Mouse (Mus musculus) embryonic facial prominence, embryonic 14.5 days (tissue): Measurements from ENCODE around the gene Pkd2l1. TPM values are rescaled to one million over a fixed set of nuclear protein-coding genes. Genes with fewer than 3 reads are reported as not detected.

Experiments
- ATAC-seq: fragments of 200-750 bp; cut with Nextera tagmentation; 2 replicates; pipeline ENCODE4 v1.8.0; 2017; ENCODE audit warnings: low read depth, moderate number of reproducible peaks, moderate TSS enrichment
- DNase-seq: peaks from one replicate; pipeline ENCODE4 v3.0.0-alpha.2; 2015; ENCODE audit warnings: low spot score
- H3K27ac ChIP-seq: fragments of 300-500 bp; sonication (generic); replicated peaks from 2 replicates; pipeline ENCODE4 v1.5.1; 2014; ENCODE audit warnings: low read depth, mild to moderate bottlenecking, low read length, moderate library complexity
- H3K27me3 ChIP-seq: fragments of 300-500 bp; sonication (generic); replicated peaks from 2 replicates; pipeline ENCODE4 v1.6.1; 2014; ENCODE audit warnings: low read length; ENCODE audit not compliant: control insufficient read depth, insufficient read depth
- H3K36me3 ChIP-seq: fragments of 300-500 bp; sonication (generic); 2 replicates; pipeline ENCODE4 v1.6.1; 2014; ENCODE audit warnings: low read length, mixed read lengths; ENCODE audit not compliant: control insufficient read depth, insufficient read depth
- H3K4me1 ChIP-seq: fragments of 300-500 bp; sonication (generic); 2 replicates; pipeline ENCODE4 v1.6.1; 2014; ENCODE audit warnings: antibody characterized with exemption, low read length; ENCODE audit not compliant: control insufficient read depth, insufficient read depth
- H3K4me2 ChIP-seq: fragments of 300-500 bp; sonication (generic); 2 replicates; pipeline ENCODE4 v1.6.1; 2014; ENCODE audit warnings: low read depth, mild to moderate bottlenecking, low read length, moderate library complexity, mixed read lengths
- H3K4me3 ChIP-seq: fragments of 300-500 bp; sonication (generic); 2 replicates; pipeline ENCODE4 v1.5.1; 2014; ENCODE audit warnings: low read depth, mild to moderate bottlenecking, low read length
- H3K9ac ChIP-seq: fragments of 300-500 bp; sonication (generic); 2 replicates; pipeline ENCODE4 v1.6.1; 2014; ENCODE audit warnings: low read depth, mild to moderate bottlenecking, low read length, moderate library complexity, mixed read lengths
- H3K9me3 ChIP-seq: fragments of 300-500 bp; sonication (generic); 2 replicates; pipeline ENCODE4 v1.6.1; 2016; ENCODE audit warnings: low read length; ENCODE audit not compliant: control insufficient read depth
- WGBS: fragments of 180-500 bp; shearing (Covaris S2); extraction: QIAGEN DNeasy Blood & Tissue Kit; methylation state at CpG from one replicate; pipeline ENCODE4 v1.1.7; 2014; 5-methylcytosine and 5-hydroxymethylcytosine counted together
- polyA plus RNA-seq: library from polyadenylated mRNA; unstranded; fragments of >200 nt; fragmentation: Nextera tagmentation; extraction: Ambion mirVana; gene quantifications from 2 replicates; pipeline ENCODE4 v1.2.1, GENCODE M21; 2014

Gene Pkd2l1
- polyA plus RNA-seq, 1 experiment from 2014 or later, result 0.11 TPM

DNA sequence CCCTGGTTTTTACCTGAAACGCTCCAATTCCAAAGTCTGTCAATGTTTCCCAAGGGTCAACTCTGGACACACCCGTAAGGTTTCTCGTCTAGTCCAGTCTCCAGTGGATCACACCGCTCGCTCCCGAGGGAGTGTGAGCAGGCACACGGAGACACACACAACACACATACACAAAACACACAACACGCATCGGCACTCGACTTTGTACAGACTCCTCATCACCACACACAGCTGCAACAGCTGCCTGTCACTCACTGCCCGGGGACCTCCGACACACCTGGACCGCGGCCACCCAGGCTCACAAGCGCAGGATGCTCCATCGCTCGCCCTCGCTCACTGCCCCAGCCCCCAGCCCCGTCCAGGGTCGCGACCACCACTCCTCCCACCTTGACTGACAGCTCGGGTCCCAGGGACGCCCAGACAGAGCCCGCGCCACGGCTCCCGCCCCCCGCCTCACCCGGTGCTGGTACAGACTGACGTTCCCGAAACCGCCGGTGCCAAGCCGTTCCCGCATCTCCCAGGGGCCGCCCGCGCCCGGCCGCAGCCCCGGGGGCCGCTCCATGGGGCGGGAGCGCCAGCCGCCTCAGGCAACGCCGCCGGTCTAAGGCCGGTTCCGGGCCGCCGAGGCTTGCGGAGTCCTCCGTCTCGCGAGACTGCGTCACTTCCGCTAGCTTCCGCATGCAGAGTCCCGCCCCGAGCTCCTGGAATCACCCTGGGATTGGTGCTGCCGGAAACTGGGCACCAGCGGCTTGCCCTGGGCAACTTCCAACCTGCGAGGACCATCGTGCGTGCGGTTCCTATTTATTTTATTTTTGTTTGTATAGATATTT, 85.2 kb downstream of the Pkd2l1 start, which contains the start of gene Chuk:
Gene Chuk (minus strand): TSS at position 650 of the 830 bp plus-strand sequence.
- ATAC-seq, result peak; percentile 99
- DNase-seq, result peak; percentile 98
- WGBS, result under 1% methylated on average over 48 of the region's 67 CpGs

DNA sequence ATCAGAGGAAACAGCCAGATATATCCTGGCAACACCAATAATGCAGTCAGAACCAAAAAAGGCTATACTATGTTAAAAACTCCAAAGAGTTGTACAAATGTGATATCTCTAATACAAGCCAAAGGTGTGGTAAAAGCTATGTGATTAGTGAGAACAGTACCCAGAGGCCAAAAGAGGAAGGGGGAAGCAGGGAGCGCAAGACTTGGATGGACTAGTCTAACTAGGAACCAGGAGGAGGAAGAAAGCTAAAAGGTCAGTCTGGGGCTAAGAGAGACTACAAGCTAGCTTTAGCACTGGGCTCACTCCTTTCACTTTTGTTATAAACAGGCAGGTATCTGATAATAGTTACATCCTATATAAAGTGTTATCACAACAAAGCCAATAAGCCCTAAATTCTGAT, 87.8 kb downstream of the Pkd2l1 start:
- Histone ChIP-seq H3K27me3 (no peaks in the 10 kb centered on the region), H3K4me2 (no peak overlapping the region), H3K4me3 (no peak overlapping the region), H3K9me3 (no peaks in the 10 kb centered on the region), H3K27ac (no peak overlapping the region), H3K9ac (no peak overlapping the region), H3K4me1 (peaks cover 10% of the 10 kb centered on the region; the same call in 1 of the 2 replicates), H3K36me3 (peaks cover 20% of the 10 kb centered on the region; the same call in 1 of the 2 replicates)
- ATAC-seq, result no peak
- WGBS, result 97% methylated on average over 1 of the region's 1 CpGs
- DNase-seq, result no peak

More for the DNA sequence above, 85.2 kb downstream of the Pkd2l1 start, which contains the start of gene Chuk:
- Histone ChIP-seq H3K9ac (peak within 1 kb of the TSS; percentile 95), H3K9me3 (no peaks in the 10 kb centered on the region), H3K36me3 (peaks cover 21% of the 10 kb centered on the region), H3K27ac (0 out of 2 replicates have a peak within 1 kb of the TSS, but pooled peaks have one; percentile 50), H3K27me3 (no peaks in the 10 kb centered on the region), H3K4me2 (peak within 1 kb of the TSS; percentile 70), H3K4me1 (peaks cover 10% of the 10 kb centered on the region; the same call in 1 of the 2 replicates), H3K4me3 (peak within 1 kb of the TSS; percentile 88)

DNA sequence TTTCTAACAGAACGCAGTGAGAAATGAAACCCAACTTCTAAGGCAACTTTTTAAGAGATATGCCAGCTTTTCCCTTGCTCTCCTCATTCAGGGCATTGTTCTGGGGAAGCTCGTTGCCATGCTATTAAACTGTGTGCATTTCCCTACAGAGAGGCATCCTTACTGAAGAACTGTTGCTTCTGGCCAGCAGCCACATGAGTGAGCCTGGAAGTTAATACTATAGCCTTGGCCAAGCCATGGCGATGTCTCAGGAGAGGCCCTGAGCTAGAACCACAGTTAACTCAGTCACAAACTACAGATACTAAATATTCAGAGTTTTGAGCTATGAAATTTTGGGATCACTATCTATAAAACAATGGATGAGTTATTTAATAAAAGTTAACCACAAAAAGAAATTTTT, 89.2 kb downstream of the Pkd2l1 start:
- Histone ChIP-seq H3K27ac (no peak overlapping the region), H3K27me3 (no peaks in the 10 kb centered on the region), H3K4me2 (no peak overlapping the region), H3K4me1 (peaks cover 6% of the 10 kb centered on the region; the same call in 1 of the 2 replicates), H3K36me3 (peaks cover 29% of the 10 kb centered on the region), H3K4me3 (no peak overlapping the region), H3K9me3 (no peaks in the 10 kb centered on the region), H3K9ac (no peak overlapping the region)
- DNase-seq, result no peak
- 90% methylated on average over 3 of the region's 3 CpGs for WGBS
- no peak for ATAC-seq

DNA sequence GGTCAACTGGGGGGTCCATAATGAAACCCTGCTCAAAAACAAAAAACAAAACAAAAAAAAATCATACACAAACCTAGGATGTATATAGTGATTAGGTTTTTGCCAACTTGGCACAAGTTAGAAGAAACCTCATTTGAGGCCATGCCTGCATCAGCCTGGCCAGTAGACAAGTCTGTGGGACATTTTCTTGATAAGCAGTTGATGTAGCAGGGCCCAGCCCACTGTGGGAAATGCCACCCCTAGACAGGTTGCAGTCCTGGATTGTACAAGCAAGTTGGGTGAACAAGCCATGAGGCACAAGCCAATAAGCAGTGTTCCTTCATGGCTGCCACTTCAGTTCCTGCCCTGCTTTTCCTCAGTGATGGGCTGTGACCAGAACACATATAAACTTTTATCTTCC, 91.4 kb downstream of the Pkd2l1 start:
- peaks cover 49% of the 10 kb centered on the region for H3K36me3 ChIP-seq

More for the DNA sequence above, 91.4 kb downstream of the Pkd2l1 start:
- H3K9me3 ChIP-seq, result 0 out of 2 replicates have a peak, but pooled peaks cover 3% of the 10 kb centered on the region
- H3K4me1 ChIP-seq, result no peaks in the 10 kb centered on the region
- no peak overlapping the region for H3K27ac ChIP-seq
- no peak overlapping the region for H3K4me3 ChIP-seq
- ATAC-seq (no peak), DNase-seq (no peak)
- no peak overlapping the region for H3K9ac ChIP-seq
- no peaks in the 10 kb centered on the region for H3K27me3 ChIP-seq
- no peak overlapping the region for H3K4me2 ChIP-seq

Other genes starting within 250 kb of the Pkd2l1 start
- gene Cpn1, start 205.9 kb downstream of the Pkd2l1 start, polyA plus RNA-seq, result 0.22 and 0.33 TPM in 2 replicates
- gene Cyp2c23, start 163.2 kb downstream of the Pkd2l1 start, polyA plus RNA-seq, result not detected in 2 replicates
- 31.4 and 31.5 TPM in 2 replicates for gene Erlin1, start 122.7 kb downstream of the Pkd2l1 start, polyA plus RNA-seq
- gene Chuk, start 85.0 kb downstream of the Pkd2l1 start, polyA plus RNA-seq, result 32.0 and 37.3 TPM in 2 replicates
- gene Cwf19l1, start 56.6 kb downstream of the Pkd2l1 start, polyA plus RNA-seq, result 23.0 and 29.5 TPM in 2 replicates
- 79.1 and 79.6 TPM in 2 replicates for gene Bloc1s2, start 46.0 kb downstream of the Pkd2l1 start, polyA plus RNA-seq
- gene Scd3, start 10.8 kb upstream of the Pkd2l1 start, polyA plus RNA-seq, result 0.22 and 0.36 TPM in 2 replicates
- 212 and 224 TPM in 2 replicates for gene Scd2, start 101.2 kb upstream of the Pkd2l1 start, polyA plus RNA-seq
- gene Scd4, start 140.7 kb upstream of the Pkd2l1 start, polyA plus RNA-seq, result 0.37 and 0.51 TPM in 2 replicates
- gene Scd1, start 215.4 kb upstream of the Pkd2l1 start, polyA plus RNA-seq, result 7.6 and 8.0 TPM in 2 replicates